ENCODE assay signal across 11 mouse cellular contexts in the genomic region with DNA sequence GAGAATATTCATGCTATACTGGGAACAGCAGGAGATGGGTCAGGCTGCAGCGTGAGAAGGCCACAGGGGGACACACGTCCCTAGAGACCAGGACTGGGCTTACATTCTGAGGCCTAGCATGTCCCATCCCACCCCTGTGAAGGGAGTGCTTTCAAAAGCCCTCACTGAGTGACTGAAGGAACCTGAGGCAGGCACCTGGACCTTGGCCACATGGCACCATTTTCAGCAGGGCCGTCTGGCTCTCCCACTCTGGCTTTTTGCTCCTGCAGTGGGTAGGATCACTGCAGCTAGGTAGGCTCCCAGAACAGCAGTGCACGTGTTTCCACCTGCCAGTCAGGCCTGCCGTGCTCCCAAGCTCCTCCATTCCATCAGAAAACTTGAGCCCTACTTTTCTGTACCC. TPM values are rescaled to one million over a fixed set of nuclear protein-coding genes. Genes with fewer than 3 reads are reported as not detected.
DNase-seq lines count a peak whose midpoint lies in the region; ATAC-seq and TF ChIP-seq lines count a peak whose summit lies in the region.
"Had no signal": no experiment of that assay in that cellular context is flagged by ENCODE, and none has a peak within 500 bp of the region (broad histone marks: within the 10 kb centered on the region; RNA-seq: fewer than 3 reads in every experiment).

No protein-coding gene starts in this region.

- no peak for TF ChIP-seq CTCF in spleen, adult 2 months (IDR thresholded peaks at IDR 0.05; ENCODE audit: extremely low read depth, insufficient read depth, insufficient read length, insufficient replicate concordance)
- TF ChIP-seq CTCF in stomach, postnatal 0 days (IDR thresholded peaks at IDR 0.05; ENCODE audit: low read depth), result no peak

- TF ChIP-seq EP300 in stomach, postnatal 0 days (optimal IDR thresholded peaks at IDR 0.05), result no peak

- H3K4me2 ChIP-seq in kidney, embryonic 14.5 days (replicated peaks; ENCODE audit: low read depth, low read length), result no peak overlapping the region
- H3K4me2 ChIP-seq in intestine, embryonic 14.5 days (ENCODE audit: low read length), result no peak overlapping the region
- H3K4me2 ChIP-seq in stomach, postnatal 0 days (replicated peaks; ENCODE audit: low read depth), result no peak overlapping the region

- H3K27me3 ChIP-seq in kidney, embryonic 14.5 days (ENCODE audit: control insufficient read depth, insufficient read depth, low read length), result no peaks in the 10 kb centered on the region
- no peaks in the 10 kb centered on the region for H3K27me3 ChIP-seq in spleen, adult 2 months (ENCODE audit: control insufficient read depth, insufficient read depth, low read length)
- no peaks in the 10 kb centered on the region for H3K27me3 ChIP-seq in intestine, embryonic 14.5 days (replicated peaks; ENCODE audit: control insufficient read depth, insufficient read depth, low read length)
- H3K27me3 ChIP-seq in stomach, postnatal 0 days (ENCODE audit: control insufficient read depth, insufficient read depth, low read length), result no peaks in the 10 kb centered on the region

- no peak for ATAC-seq in kidney, embryonic 14.5 days (ENCODE audit: low FRiP score, low TSS enrichment)
- ATAC-seq in intestine, embryonic 14.5 days (replicated peaks; ENCODE audit: low FRiP score, low TSS enrichment, low read depth), result no peak
- ATAC-seq in stomach, postnatal 0 days (ENCODE audit: low FRiP score, low TSS enrichment), result no peak
- ATAC-seq: forebrain, postnatal 0 days had no signal

- 76% methylated on average over 5 of the region's 5 CpGs for WGBS in kidney, embryonic 14.5 days
- WGBS in spleen, adult 2 months, result 77% methylated on average over 5 of the region's 5 CpGs
- 73% methylated on average over 5 of the region's 5 CpGs for WGBS in intestine, embryonic 14.5 days
- 61% methylated on average over 5 of the region's 5 CpGs for WGBS in stomach, postnatal 0 days

- H3K9ac ChIP-seq in kidney, embryonic 14.5 days (ENCODE audit: low read depth, low read length), result no peak overlapping the region
- H3K9ac ChIP-seq in intestine, embryonic 14.5 days (ENCODE audit: low read length), result no peak overlapping the region
- no peak overlapping the region for H3K9ac ChIP-seq in stomach, postnatal 0 days (ENCODE audit: low read length)
- H3K9ac ChIP-seq: forebrain, postnatal 0 days had no signal

- peak overlapping the region; percentile 56; the same call in 1 of the 2 replicates for H3K27ac ChIP-seq in kidney, embryonic 14.5 days (ENCODE audit: low read depth, low read length)
- H3K27ac ChIP-seq in spleen, adult 2 months (ENCODE audit: insufficient read depth, low read length), result peak overlapping the region; percentile 4; the same call in 1 of the 2 replicates
- H3K27ac ChIP-seq in intestine, embryonic 14.5 days (ENCODE audit: low read depth), result peak overlapping the region; percentile 43
- H3K27ac ChIP-seq in stomach, postnatal 0 days (replicated peaks), result peak overlapping the region; percentile 79

- TF ChIP-seq POLR2A in spleen, adult 2 months (IDR thresholded peaks at IDR 0.05; ENCODE audit: low read depth, low read length), result no peak

- H3K36me3 ChIP-seq in kidney, embryonic 14.5 days (ENCODE audit: control insufficient read depth, insufficient read depth, low read length), result no peaks in the 10 kb centered on the region
- no peaks in the 10 kb centered on the region for H3K36me3 ChIP-seq in spleen, adult 2 months (ENCODE audit: control insufficient read depth, insufficient read depth, low read length)
- no peaks in the 10 kb centered on the region for H3K36me3 ChIP-seq in intestine, embryonic 14.5 days (ENCODE audit: control insufficient read depth, insufficient read depth, low read length)
- H3K36me3 ChIP-seq in stomach, postnatal 0 days (ENCODE audit: control insufficient read depth, insufficient read depth, low read length), result no peaks in the 10 kb centered on the region

- no peaks in the 10 kb centered on the region for H3K9me3 ChIP-seq in kidney, embryonic 14.5 days (ENCODE audit: control insufficient read depth, low read length)
- no peaks in the 10 kb centered on the region for H3K9me3 ChIP-seq in intestine, embryonic 14.5 days (ENCODE audit: control insufficient read depth, low read length)
- no peaks in the 10 kb centered on the region for H3K9me3 ChIP-seq in stomach, postnatal 0 days (ENCODE audit: control insufficient read depth, low read length)

- peaks cover 24% of the 10 kb centered on the region for H3K4me1 ChIP-seq in kidney, embryonic 14.5 days (ENCODE audit: control insufficient read depth, insufficient read depth, low read length)
- peaks cover 47% of the 10 kb centered on the region; the same call in 1 of the 2 replicates for H3K4me1 ChIP-seq in spleen, adult 2 months (ENCODE audit: control insufficient read depth, insufficient read depth, insufficient read length)
- peaks cover 32% of the 10 kb centered on the region for H3K4me1 ChIP-seq in intestine, embryonic 14.5 days (replicated peaks; ENCODE audit: control insufficient read depth, insufficient read depth, low read length)
- H3K4me1 ChIP-seq in stomach, postnatal 0 days (replicated peaks; ENCODE audit: control insufficient read depth, insufficient read depth), result 0 out of 2 replicates have a peak, but pooled peaks cover 10% of the 10 kb centered on the region

- no peak for DNase-seq in kidney, postnatal 4 days
- no peak for DNase-seq in spleen, adult 2 months (ENCODE audit: low read depth in 1 of 2, low spot score in 2 of 2)
- no peak for DNase-seq in spleen, adult 18-20 months
- no peak for DNase-seq in intestine, embryonic 14.5 days (ENCODE audit: low spot score)
- DNase-seq in stomach, postnatal 0 days (ENCODE audit: low spot score), result no peak
- no peak for DNase-seq in ovary, postnatal 36 days (ENCODE audit: low spot score)
- no peak for DNase-seq in layer of hippocampus, adult 8-10 months (ENCODE audit: low spot score in 2 of 2)
- DNase-seq: forebrain, postnatal 0 days had no signal

- no peak overlapping the region for H3K4me3 ChIP-seq in kidney, embryonic 14.5 days (ENCODE audit: low read length)
- H3K4me3 ChIP-seq in spleen, adult 2 months (ENCODE audit: extremely low read depth, insufficient read depth, insufficient read length), result no peak overlapping the region
- H3K4me3 ChIP-seq in intestine, embryonic 14.5 days (ENCODE audit: low read depth, low read length), result no peak overlapping the region
- H3K4me3 ChIP-seq in stomach, postnatal 0 days (ENCODE audit: low read depth, low read length), result no peak overlapping the region

RNA-seq across cellular contexts. Expression of a gene that starts 21.2 kb away (rescaled TPM):
- polyA plus RNA-seq in kidney, embryonic 14.5 days (2014; fragmentation: Nextera tagmentation; extraction: Ambion mirVana), result 2.0 and 2.4 TPM in 2 replicates
- 43.4 and 44.7 TPM in 2 replicates for polyA plus RNA-seq in spleen, adult 2 months (2012; rRNA removed)
- 2.2 and 4.3 TPM in 2 replicates for polyA plus RNA-seq in intestine, embryonic 14.5 days (2014; fragmentation: Nextera tagmentation; extraction: Ambion mirVana)
- 23.6 and 29.6 TPM in 2 replicates for polyA plus RNA-seq in stomach, postnatal 0 days (2015; fragmentation: Nextera tagmentation; extraction: Ambion mirVana)
- total RNA-seq in layer of hippocampus, adult 8-10 months (2022), result 100 to 1,000 TPM in 1 of 4 experiments, 10 to 100 TPM in 3; 84.0 to 104 (median 92.3) TPM

RNA-seq across cellular contexts. Expression of a gene that starts 27.4 kb away (rescaled TPM):
- 129 and 173 TPM in 2 replicates for polyA plus RNA-seq in kidney, embryonic 14.5 days (2014; fragmentation: Nextera tagmentation; extraction: Ambion mirVana)
- polyA plus RNA-seq in spleen, adult 2 months (2012; rRNA removed), result 48.6 and 48.7 TPM in 2 replicates
- polyA plus RNA-seq in intestine, embryonic 14.5 days (2014; fragmentation: Nextera tagmentation; extraction: Ambion mirVana), result 173 and 184 TPM in 2 replicates
- 52.2 and 57.6 TPM in 2 replicates for polyA plus RNA-seq in stomach, postnatal 0 days (2015; fragmentation: Nextera tagmentation; extraction: Ambion mirVana)
- total RNA-seq in layer of hippocampus, adult 8-10 months (2022), result 10 to 100 TPM; 55.2 to 64.5 (median 57.8) TPM

RNA-seq across cellular contexts. Expression of a gene that starts 33.2 kb away (rescaled TPM):
- 0.31 and 0.76 TPM in 2 replicates for polyA plus RNA-seq in kidney, embryonic 14.5 days (2014; fragmentation: Nextera tagmentation; extraction: Ambion mirVana)
- polyA plus RNA-seq in spleen, adult 2 months (2012; rRNA removed), result 0.23 and 0.55 TPM in 2 replicates
- polyA plus RNA-seq in intestine, embryonic 14.5 days (2014; fragmentation: Nextera tagmentation; extraction: Ambion mirVana), result 6.7 and 7.0 TPM in 2 replicates
- polyA plus RNA-seq in stomach, postnatal 0 days (2015; fragmentation: Nextera tagmentation; extraction: Ambion mirVana), result 12.9 and 13.0 TPM in 2 replicates
- under 1 TPM in 1 of 4 experiments, not detected in 3; 0.23 TPM for total RNA-seq in layer of hippocampus, adult 8-10 months (2022)
- total RNA-seq: forebrain, postnatal 0 days; MEL had no signal
- polyA plus RNA-seq: forebrain, postnatal 0 days; neural tube, embryonic 14.5 days had no signal

RNA-seq across cellular contexts. Expression of a gene that starts 57.0 kb away (rescaled TPM):
- 30.0 and 56.1 TPM in 2 replicates for polyA plus RNA-seq in kidney, embryonic 14.5 days (2014; fragmentation: Nextera tagmentation; extraction: Ambion mirVana)
- 0.98 and 1.6 TPM in 2 replicates for polyA plus RNA-seq in spleen, adult 2 months (2012; rRNA removed)
- 26.2 and 34.5 TPM in 2 replicates for polyA plus RNA-seq in intestine, embryonic 14.5 days (2014; fragmentation: Nextera tagmentation; extraction: Ambion mirVana)
- polyA plus RNA-seq in stomach, postnatal 0 days (2015; fragmentation: Nextera tagmentation; extraction: Ambion mirVana), result 25.8 and 26.9 TPM in 2 replicates
- 1 to 10 TPM; 1.3 to 3.9 (median 2.0) TPM for total RNA-seq in layer of hippocampus, adult 8-10 months (2022)

Comparison
In these comparisons a context has a peak if more than half of its experiments do, and no peak if none do; other contexts are left out.
1. H3K27ac ChIP-seq: peak in every context shown above with its lines; median percentile 79 in stomach, postnatal 0 days; 56 in kidney, embryonic 14.5 days; 43 in intestine, embryonic 14.5 days; 4 in spleen, adult 2 months.